Mouse (Mus musculus) embryo, embryonic 10.5 days (tissue): ENCODE measurements at regions not wholly inside any gene's neighbourhood (a gene's known extent, or its start where the extent isn't known, plus 50 kb on each side); places are given as distances from the start of the nearest gene placed in this dataset.

Source experiments
- DNase-seq: peaks from one replicate; pipeline ENCODE4 v3.0.0-alpha.2; 2015; ENCODE audit warnings: low spot score

DNA sequence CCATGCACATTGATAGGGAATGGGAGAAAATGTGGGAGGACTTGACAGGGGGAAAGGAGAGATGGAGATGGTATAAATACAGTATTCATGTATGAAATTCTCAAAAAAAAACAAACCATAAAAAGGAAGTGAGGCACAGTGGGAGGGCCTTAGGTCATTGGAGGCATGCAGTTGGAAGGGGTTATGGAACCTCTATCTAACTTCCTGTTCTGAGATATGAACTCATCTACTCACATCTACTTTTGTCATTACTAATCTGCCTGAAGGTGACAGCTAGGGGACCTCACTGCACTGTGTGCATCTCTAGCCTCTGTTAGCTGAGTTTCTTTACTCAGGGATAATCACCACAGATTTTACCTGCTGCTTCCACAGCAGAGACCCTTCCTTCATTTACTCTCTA lies 366.3 kb upstream of the Prickle1 start:
- DNase-seq: no peak

- peak; percentile 13 for DNase-seq
Measured at GRCm38 (mm10) chr15:93959931-93960330, 364.2 kb upstream of the Prickle1 start.

DNA sequence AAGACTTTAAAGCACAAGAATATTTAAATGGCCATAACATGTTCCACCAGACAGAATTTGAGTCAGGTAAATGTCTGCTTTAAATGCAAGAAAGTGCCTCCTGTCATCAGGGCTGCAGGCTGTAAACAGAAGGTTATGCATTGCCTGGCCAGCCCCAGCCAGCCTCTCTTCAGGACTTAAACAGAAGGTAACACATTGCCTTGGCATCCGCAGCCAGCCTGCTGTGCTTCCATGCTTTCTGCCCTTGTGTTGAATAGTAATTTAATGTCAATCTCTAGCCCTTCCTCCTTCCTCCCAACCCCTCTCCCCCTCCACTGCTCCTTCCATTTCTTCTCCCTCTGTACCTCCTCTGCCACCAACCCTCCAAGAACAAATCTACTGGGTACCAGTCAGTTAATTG lies 362.4 kb upstream of the Prickle1 start:
- no peak for DNase-seq

- no peak for DNase-seq
Measured at GRCm38 (mm10) chr15:93956801-93957200, 361.1 kb upstream of the Prickle1 start.

DNA sequence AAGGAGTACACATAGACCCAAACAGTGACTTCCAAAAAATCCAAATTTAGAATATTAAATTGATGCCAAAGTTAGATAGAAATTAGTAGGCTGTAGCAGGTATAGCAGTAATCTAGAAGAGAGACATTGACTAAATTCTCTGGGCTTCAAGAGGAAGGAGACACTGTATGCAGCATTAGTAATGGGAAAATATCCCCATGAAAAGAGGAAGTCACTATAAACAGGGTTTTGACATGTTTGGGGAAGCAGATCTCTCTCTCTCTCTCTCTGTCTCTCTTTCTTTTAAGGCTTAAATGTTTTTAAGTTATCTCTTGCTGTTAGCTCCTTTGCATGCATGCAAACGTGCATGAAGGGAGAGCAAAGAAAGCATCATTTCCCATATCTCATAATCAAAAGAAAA lies 357.9 kb upstream of the Prickle1 start:
- no peak for DNase-seq

DNA sequence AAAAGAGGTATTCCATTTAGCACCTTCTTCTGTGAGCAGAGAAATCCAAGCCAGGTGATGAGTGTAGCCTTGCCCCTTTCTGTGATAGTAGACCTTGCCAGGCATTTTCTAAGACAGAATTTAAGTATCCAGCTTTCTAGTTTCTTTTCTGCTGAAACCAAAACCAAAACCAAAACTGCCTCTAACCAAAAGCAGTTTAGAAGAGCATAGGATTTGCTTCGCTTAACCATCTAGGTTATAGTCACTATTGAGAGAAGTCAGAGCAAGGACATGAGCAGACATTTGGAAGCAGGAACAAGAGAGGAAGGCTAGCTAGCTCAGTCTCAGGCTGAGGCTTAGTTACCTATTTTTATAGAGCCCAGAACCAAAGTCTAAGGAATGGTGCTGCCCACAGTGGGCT lies 354.8 kb upstream of the Prickle1 start:
- DNase-seq: no peak

- no peak for DNase-seq
Measured at GRCm38 (mm10) chr15:93948902-93949301, 353.2 kb upstream of the Prickle1 start.

DNA sequence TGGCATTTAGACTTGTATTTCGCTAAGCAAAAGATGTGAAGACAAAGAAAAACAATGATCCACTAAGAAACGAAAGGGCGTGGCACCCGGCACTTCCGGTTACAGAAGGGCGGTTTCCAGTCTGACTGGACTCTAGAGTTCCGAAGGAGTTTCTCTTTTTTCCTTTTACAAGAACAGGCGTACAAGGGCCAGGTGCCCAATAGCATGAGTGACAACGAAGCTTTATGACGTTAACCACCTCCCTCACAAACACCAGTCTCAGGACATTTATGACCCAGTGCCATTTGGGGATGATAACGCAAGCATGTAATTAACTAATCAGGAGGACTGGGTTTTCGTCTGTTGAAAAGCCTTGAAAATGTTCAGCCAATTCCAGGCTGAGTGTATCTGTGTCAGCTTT lies 347.9 kb upstream of the Prickle1 start:
- DNase-seq: no peak

DNA sequence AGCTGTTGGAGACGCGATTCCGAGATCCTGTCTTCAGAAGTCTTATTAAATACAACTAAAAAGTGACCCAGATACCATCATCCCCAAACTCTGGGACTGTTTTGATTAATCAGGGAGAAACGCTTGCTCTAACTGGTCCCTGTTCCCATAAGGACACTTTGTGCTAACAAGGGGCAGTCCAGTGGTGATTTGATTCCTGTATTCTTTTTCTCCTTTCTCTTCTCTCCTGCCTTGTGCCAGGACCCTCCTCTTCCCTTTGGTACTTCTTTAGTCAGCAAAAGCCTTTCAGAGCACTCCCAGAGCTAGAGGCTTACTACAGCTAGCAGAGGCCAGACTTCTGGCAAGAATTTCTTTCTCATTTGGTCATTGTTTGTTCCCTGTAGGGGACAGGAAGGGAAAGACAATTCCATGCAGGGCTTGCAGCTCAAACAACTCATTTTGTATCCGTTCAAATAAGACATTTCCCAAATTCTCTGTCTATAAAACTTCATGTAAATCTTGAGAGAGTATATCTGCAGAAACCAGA lies 337.3 kb upstream of the Prickle1 start:
- DNase-seq: no peak

GRCm38 (mm10) chr15:93926842-93927241 lies 331.2 kb upstream of the Prickle1 start:
- DNase-seq: no peak

DNA sequence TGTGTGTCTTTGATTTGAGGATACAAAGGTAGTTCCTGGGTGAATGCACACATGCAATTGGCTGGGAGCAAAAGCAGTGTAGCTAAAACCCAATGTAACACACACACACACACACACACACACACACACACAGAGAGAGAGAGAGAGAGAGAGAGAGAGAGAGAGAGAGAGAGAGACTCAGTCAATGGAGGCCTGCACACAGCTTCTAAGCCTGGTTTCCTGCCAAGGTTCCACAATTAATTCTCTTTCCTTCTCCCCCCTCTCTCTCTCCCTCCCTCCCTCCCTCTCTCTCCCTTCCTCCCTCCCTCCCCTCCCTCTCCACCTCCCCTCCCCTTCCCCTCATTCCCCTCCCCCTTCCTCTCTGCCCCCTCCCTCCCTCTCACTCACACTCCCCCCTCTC lies 330.6 kb upstream of the Prickle1 start:
- no peak for DNase-seq

GRCm38 (mm10) chr15:93921457-93922234 lies 326.0 kb upstream of the Prickle1 start:
- DNase-seq: peak; percentile 46

DNA sequence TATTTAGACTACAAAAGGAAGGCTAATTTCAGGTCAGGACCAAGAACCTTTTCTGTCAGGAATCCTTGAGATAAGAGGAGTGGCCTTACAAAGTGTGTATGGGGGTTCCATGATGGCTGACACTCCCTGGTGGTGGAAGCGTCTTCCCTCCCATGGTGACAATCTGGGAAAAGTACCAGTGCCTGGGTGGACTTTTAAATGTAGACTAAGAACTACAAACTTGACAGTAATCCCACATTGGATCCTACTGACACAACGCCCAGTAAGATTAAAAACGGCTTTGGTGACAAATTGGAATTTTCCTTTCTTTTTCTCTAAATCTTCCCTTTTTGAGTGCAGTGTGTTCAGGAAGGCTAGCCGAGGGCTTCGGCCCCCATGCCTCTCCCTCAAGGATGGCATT lies 325.3 kb upstream of the Prickle1 start:
- DNase-seq: no peak

GRCm38 (mm10) chr15:93919577-93919976 lies 323.9 kb upstream of the Prickle1 start:
- no peak for DNase-seq

GRCm38 (mm10) chr15:93916856-93917255 lies 321.2 kb upstream of the Prickle1 start:
- no peak for DNase-seq

- DNase-seq: no peak
Measured at GRCm38 (mm10) chr15:93913462-93913861, 317.8 kb upstream of the Prickle1 start.

GRCm38 (mm10) chr15:93913041-93913440 lies 317.4 kb upstream of the Prickle1 start:
- DNase-seq: no peak

- DNase-seq: peak; percentile 86
Measured at GRCm38 (mm10) chr15:93910981-93911431, 315.3 kb upstream of the Prickle1 start.

DNA sequence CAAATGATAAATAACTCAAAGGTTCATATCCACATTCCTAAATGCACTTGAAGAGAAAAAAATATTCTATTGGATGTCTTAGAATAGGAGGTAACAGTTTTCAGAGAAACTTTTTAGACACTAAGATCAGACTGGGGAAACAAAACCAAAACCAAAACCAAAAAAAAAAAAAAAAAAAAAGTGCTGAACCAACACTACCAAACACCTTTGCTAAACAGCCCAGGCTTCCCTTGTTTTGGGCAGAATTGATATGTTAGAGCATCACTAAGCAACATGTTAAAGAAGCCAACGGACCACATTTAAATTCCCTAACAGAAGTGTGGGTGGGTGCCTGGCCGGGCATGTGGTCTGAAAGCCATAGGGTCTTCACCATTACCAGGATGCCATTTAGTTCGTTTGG lies 314.5 kb upstream of the Prickle1 start:
- DNase-seq: no peak

- peak; percentile 80 for DNase-seq
Measured at GRCm38 (mm10) chr15:93903671-93904603, 308.2 kb upstream of the Prickle1 start.

DNA sequence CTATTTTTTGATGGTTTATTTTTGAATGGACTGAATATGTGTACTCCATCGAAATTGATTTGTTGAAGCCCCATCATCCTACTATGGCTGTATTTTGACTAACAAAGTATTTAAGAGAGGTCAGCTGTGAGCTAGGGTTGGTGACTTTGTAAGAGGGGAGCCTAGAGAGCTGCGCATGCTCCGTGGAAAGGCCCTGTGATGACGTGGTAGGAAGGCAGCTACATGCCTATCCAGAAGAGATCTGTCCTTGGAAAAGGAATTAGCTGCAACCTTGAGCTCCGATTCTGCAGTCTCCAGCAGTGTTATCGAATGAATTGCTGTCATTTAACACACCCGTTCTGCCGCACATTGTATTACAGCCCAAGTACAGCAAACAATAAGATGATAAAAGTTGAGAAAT lies 287.1 kb upstream of the Prickle1 start:
- DNase-seq: no peak

DNA sequence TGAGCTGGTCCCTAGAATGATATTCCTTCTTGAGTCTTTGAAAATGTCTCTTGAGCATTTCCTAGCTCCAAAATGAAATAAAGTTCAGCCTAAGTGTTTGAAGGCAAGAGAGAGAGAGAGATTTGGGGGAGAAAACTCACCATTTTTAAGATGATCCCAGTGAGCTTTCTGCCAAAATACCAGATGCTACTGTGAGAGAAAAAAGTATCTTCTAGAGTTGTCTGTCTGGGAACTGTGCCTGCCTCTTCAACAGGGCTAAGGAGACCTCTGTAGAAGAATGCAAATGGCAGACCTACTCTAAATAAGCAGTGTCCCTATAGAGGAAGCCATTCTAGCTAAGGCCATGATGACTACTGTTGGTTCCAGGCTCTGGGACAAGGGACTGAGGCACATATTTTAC lies 285.6 kb upstream of the Prickle1 start:
- DNase-seq: no peak

- DNase-seq: no peak
Measured at GRCm38 (mm10) chr15:93880302-93880701, 284.6 kb upstream of the Prickle1 start.
